Mouse (Mus musculus) heart, embryonic 11.5 days (tissue): ENCODE measurements at regions not wholly inside any gene's neighbourhood (a gene's known extent, or its start where the extent isn't known, plus 50 kb on each side); places are given as distances from the start of the nearest gene placed in this dataset.
A peak's percentile ranks its signal among the peaks of the same experiment; 100 is the strongest.

Source experiments
- ATAC-seq: fragments of 200-750 bp; cut with Nextera tagmentation; replicated peaks from 2 replicates; pipeline ENCODE4 v1.8.0; 2017; ENCODE audit warnings: moderate library complexity; ENCODE audit not compliant: insufficient number of reproducible peaks, low FRiP score, low TSS enrichment
- H3K27ac ChIP-seq: fragments of 300-500 bp; sonication (generic); 2 replicates; pipeline ENCODE4 v1.5.1; 2014; ENCODE audit warnings: mild to moderate bottlenecking, low read depth, low read length
- H3K27me3 ChIP-seq: fragments of 300-500 bp; sonication (generic); 2 replicates; pipeline ENCODE4 v1.6.1; 2014; ENCODE audit warnings: mild to moderate bottlenecking, low read length, mixed read lengths; ENCODE audit not compliant: control insufficient read depth, insufficient read depth
- H3K36me3 ChIP-seq: fragments of 300-500 bp; sonication (generic); 2 replicates; pipeline ENCODE4 v1.6.1; 2014; ENCODE audit warnings: mild to moderate bottlenecking, low read length, moderate library complexity, mixed read lengths; ENCODE audit not compliant: control insufficient read depth, insufficient read depth
- H3K4me1 ChIP-seq: fragments of 300-500 bp; sonication (generic); 2 replicates; pipeline ENCODE4 v1.6.1; 2014; ENCODE audit warnings: low read length; ENCODE audit not compliant: control insufficient read depth, insufficient read depth
- H3K4me2 ChIP-seq: fragments of 300-500 bp; sonication (generic); 2 replicates; pipeline ENCODE4 v1.6.1; 2014; ENCODE audit warnings: mild to moderate bottlenecking, moderate library complexity
- H3K4me3 ChIP-seq: fragments of 300-500 bp; sonication (generic); 2 replicates; pipeline ENCODE4 v1.5.1; 2014; ENCODE audit warnings: low read depth, low read length
- H3K9ac ChIP-seq: fragments of 300-500 bp; sonication (generic); 2 replicates; pipeline ENCODE4 v1.6.1; 2014; ENCODE audit warnings: mild to moderate bottlenecking, low read depth, low read length, moderate library complexity
- H3K9me3 ChIP-seq: fragments of 300-500 bp; sonication (generic); replicated peaks from 2 replicates; pipeline ENCODE4 v1.6.1; 2016; ENCODE audit warnings: low read length; ENCODE audit not compliant: control insufficient read depth
- WGBS: fragments of 180-500 bp; shearing (Covaris S2); extraction: QIAGEN DNeasy Blood & Tissue Kit; methylation state at CpG from one replicate; pipeline ENCODE4 v1.1.7; 2014; ENCODE audit not compliant: insufficient replicate concordance; 5-methylcytosine and 5-hydroxymethylcytosine counted together

DNA sequence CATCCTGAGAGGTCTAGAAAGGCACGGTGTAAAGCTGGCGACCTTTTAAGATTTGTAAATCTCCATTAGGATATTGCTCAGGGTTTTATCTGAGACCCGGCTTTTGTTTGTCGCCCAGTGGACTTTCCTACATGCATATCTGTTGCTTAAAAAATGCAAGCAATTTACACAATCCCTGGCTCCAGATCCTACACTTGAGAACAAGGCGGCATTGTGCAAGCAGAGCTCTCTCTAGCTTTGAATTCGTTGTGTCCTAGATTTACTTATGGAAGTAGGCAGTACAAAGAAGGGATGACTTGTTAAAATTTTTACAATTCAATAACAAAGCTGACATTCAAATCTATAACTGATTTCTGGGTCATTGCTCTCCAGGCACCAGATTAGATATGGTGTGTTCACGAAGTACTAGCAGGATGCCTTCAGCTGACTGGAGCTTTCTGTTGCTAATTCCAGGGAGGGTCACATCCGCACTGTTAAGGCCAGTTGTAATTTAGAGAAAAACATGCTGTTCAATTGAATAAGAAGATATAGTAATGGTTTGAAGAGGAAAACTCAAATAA, 62.2 kb upstream of the Teddm2 start:
- no peak for ATAC-seq
- no peaks in the 10 kb centered on the region for H3K9me3 ChIP-seq
- no peak overlapping the region for H3K4me2 ChIP-seq
- no peak overlapping the region for H3K4me3 ChIP-seq
- WGBS: 35% methylated on average over 8 of the region's 8 CpGs
- no peaks in the 10 kb centered on the region for H3K27me3 ChIP-seq
- no peaks in the 10 kb centered on the region for H3K36me3 ChIP-seq
- H3K4me1 ChIP-seq: no peaks in the 10 kb centered on the region
- peak overlapping the region; percentile 62; the same call in 1 of the 2 replicates for H3K27ac ChIP-seq
- H3K9ac ChIP-seq: no peak overlapping the region

- no peak overlapping the region for H3K4me2 ChIP-seq
- H3K4me3 ChIP-seq: no peak overlapping the region
- no peaks in the 10 kb centered on the region for H3K9me3 ChIP-seq
- ATAC-seq: no peak
- H3K4me1 ChIP-seq: no peaks in the 10 kb centered on the region
- no peak overlapping the region for H3K27ac ChIP-seq
- H3K9ac ChIP-seq: no peak overlapping the region
- H3K27me3 ChIP-seq: no peaks in the 10 kb centered on the region
- WGBS: 68% methylated on average over 9 of the region's 9 CpGs
- no peaks in the 10 kb centered on the region for H3K36me3 ChIP-seq
Measured at GRCm38 (mm10) chr1:153963744-153964342, 63.8 kb upstream of the Teddm2 start.

DNA sequence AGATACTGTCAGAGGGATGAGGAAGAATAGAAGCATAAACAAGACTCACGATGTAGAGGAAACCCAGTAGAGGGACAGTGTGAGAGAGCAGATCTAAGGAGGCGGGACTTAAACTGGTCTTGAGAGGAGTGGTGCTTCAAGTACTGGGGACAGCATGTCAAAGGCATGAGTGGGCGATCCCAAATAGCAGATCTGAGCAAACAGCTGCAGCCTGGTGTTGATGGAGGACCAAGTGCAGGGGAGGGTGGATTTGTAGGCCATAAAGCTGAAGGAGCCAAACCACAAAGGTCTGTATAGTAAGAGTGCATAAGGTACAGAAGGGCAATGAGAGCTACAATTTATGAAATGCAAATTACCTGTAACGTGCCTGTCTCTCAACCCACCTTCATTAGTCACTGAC, 69.4 kb upstream of the Teddm2 start:
- Histone ChIP-seq H3K4me3 (no peak overlapping the region), H3K9me3 (no peaks in the 10 kb centered on the region), H3K4me1 (no peaks in the 10 kb centered on the region), H3K27ac (no peak overlapping the region), H3K27me3 (no peaks in the 10 kb centered on the region), H3K36me3 (no peaks in the 10 kb centered on the region), H3K9ac (no peak overlapping the region), H3K4me2 (no peak overlapping the region)
- WGBS: 66% methylated on average over 4 of the region's 4 CpGs
- ATAC-seq: no peak

GRCm38 (mm10) chr1:153974300-153974699, 74.3 kb upstream of the Teddm2 start:
- no peaks in the 10 kb centered on the region for H3K27me3 ChIP-seq
- no peaks in the 10 kb centered on the region for H3K9me3 ChIP-seq
- H3K4me1 ChIP-seq: no peaks in the 10 kb centered on the region
- H3K36me3 ChIP-seq: no peaks in the 10 kb centered on the region
- H3K4me2 ChIP-seq: no peak overlapping the region
- WGBS: 84% methylated on average over 1 of the region's 1 CpGs
- no peak overlapping the region for H3K27ac ChIP-seq
- H3K4me3 ChIP-seq: no peak overlapping the region
- no peak overlapping the region for H3K9ac ChIP-seq
- no peak for ATAC-seq

DNA sequence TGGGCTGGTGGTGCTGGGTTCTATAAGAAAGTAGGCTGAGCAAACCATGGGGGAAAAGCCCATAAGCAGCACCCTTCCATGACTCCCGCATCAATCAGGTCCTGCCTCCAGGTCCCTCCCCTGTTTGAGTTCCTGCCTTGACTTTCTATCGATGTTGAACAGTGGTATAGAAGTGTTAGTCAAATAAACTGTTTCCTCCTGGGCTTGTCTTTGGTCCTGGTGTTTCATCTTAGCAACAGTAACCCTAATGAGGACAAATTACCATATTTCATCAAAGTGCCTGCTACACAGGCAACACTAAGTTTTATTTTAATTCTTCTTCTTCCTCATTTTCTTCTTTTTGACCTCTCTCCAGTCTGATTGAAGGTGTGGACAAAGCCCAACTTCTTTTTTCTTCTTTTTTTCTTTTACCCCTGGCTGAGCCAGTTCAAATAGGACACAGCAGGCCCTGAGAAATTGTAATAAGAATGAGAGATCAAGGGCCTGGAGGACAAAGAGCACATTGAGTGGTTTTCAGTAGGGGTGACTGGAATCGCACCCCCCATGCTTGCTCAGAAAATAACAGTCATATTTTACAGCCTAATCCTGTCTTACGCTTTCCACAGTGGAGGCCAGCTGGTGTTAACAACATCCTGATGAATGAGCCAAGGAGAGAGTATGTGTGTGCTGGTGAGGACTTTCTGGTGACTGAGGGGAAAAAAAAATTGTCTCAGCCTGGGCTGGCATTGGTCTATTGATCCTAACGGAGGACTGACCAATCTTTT, 78.1 kb upstream of the Teddm2 start:
- H3K27me3 ChIP-seq: no peaks in the 10 kb centered on the region
- H3K27ac ChIP-seq: no peak overlapping the region
- no peak overlapping the region for H3K4me3 ChIP-seq
- 70% methylated on average over 5 of the region's 5 CpGs for WGBS
- H3K4me2 ChIP-seq: no peak overlapping the region
- no peaks in the 10 kb centered on the region for H3K9me3 ChIP-seq
- peaks cover 5% of the 10 kb centered on the region for H3K4me1 ChIP-seq
- no peak for ATAC-seq
- H3K9ac ChIP-seq: no peak overlapping the region
- H3K36me3 ChIP-seq: no peaks in the 10 kb centered on the region

GRCm38 (mm10) chr1:153980886-153981285, 80.9 kb upstream of the Teddm2 start:
- Histone ChIP-seq H3K4me2 (no peak overlapping the region), H3K36me3 (no peaks in the 10 kb centered on the region), H3K27me3 (no peaks in the 10 kb centered on the region), H3K4me1 (peaks cover 5% of the 10 kb centered on the region), H3K27ac (no peak overlapping the region), H3K9ac (no peak overlapping the region), H3K9me3 (no peaks in the 10 kb centered on the region), H3K4me3 (no peak overlapping the region)
- 55% methylated on average over 6 of the region's 6 CpGs for WGBS
- ATAC-seq: 0 out of 2 replicates have a peak, but pooled peaks have one; percentile 18

DNA sequence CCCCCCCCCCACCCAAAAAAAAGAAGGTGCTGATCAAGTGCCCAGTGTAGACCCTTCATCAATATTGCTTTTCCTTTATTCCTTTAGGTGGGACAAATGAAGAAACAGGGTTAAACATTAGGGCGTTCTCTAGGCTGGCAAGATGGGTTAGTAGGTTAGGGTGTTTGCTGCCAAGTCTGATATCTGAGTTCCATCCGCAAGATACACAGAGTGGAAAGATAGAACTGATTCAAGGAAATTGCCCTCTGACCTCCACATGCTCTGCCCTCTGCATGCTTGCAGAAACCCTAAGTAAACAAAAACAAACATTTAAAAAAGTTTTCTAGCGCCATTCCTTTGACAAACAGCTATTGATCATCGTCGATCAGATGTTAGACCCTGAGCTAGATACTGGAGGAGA, 85.6 kb upstream of the Teddm2 start:
- 83% methylated on average over 5 of the region's 5 CpGs for WGBS
- Histone ChIP-seq H3K27ac (no peak overlapping the region), H3K4me3 (no peak overlapping the region), H3K9me3 (no peaks in the 10 kb centered on the region), H3K4me1 (peaks cover 5% of the 10 kb centered on the region), H3K27me3 (no peaks in the 10 kb centered on the region), H3K4me2 (no peak overlapping the region), H3K9ac (no peak overlapping the region), H3K36me3 (no peaks in the 10 kb centered on the region)
- ATAC-seq: no peak

- no peak overlapping the region for H3K4me2 ChIP-seq
- H3K4me3 ChIP-seq: no peak overlapping the region
- H3K9me3 ChIP-seq: no peaks in the 10 kb centered on the region
- no peaks in the 10 kb centered on the region for H3K4me1 ChIP-seq
- WGBS: 58% methylated on average over 6 of the region's 6 CpGs
- H3K36me3 ChIP-seq: no peaks in the 10 kb centered on the region
- no peak overlapping the region for H3K27ac ChIP-seq
- H3K9ac ChIP-seq: no peak overlapping the region
- ATAC-seq: no peak
- no peaks in the 10 kb centered on the region for H3K27me3 ChIP-seq
Measured at GRCm38 (mm10) chr1:153986632-153987031, 86.6 kb upstream of the Teddm2 start.
